Mouse (Mus musculus) liver, embryonic 11.5 days (tissue): ENCODE data around the gene Notch1. TPM values are rescaled to one million over a fixed set of nuclear protein-coding genes. Genes with fewer than 3 reads are reported as not detected.

Experiments
- ATAC-seq: fragments of 200-750 bp; cut with Nextera tagmentation; replicated peaks from 2 replicates; pipeline ENCODE4 v1.8.0; 2017; ENCODE audit warnings: moderate number of reproducible peaks, mild to moderate bottlenecking, moderate TSS enrichment, moderate library complexity; ENCODE audit not compliant: low FRiP score
- DNase-seq: peaks from one replicate; pipeline ENCODE4 v3.0.0-alpha.2; 2017; ENCODE audit warnings: low spot score
- H3K27ac ChIP-seq: fragments of 300-500 bp; sonication (generic); 2 replicates; pipeline ENCODE4 v1.5.1; 2014; ENCODE audit warnings: mild to moderate bottlenecking, low read depth, low read length, control low read depth
- H3K27me3 ChIP-seq: fragments of 300-500 bp; sonication (generic); replicated peaks from 2 replicates; pipeline ENCODE4 v1.6.1; 2014; ENCODE audit warnings: low read length, mixed read lengths; ENCODE audit not compliant: control insufficient read depth, insufficient read depth
- H3K36me3 ChIP-seq: fragments of 300-500 bp; sonication (generic); 2 replicates; pipeline ENCODE4 v1.6.1; 2014; ENCODE audit warnings: mild to moderate bottlenecking, low read length, moderate library complexity, mixed read lengths; ENCODE audit not compliant: control insufficient read depth, insufficient read depth
- H3K4me1 ChIP-seq: fragments of 300-500 bp; sonication (generic); replicated peaks from 2 replicates; pipeline ENCODE4 v1.6.1; 2014; ENCODE audit warnings: low read length, mixed read lengths; ENCODE audit not compliant: control insufficient read depth, insufficient read depth
- H3K4me2 ChIP-seq: fragments of 300-500 bp; sonication (generic); 2 replicates; pipeline ENCODE4 v1.6.1; 2014; ENCODE audit warnings: mild to moderate bottlenecking, control low read depth, moderate library complexity
- H3K4me3 ChIP-seq: fragments of 300-500 bp; sonication (generic); 2 replicates; pipeline ENCODE4 v1.5.1; 2014; ENCODE audit warnings: low read depth, low read length, control low read depth
- H3K9ac ChIP-seq: fragments of 300-500 bp; sonication (generic); 2 replicates; pipeline ENCODE4 v1.6.1; 2014; ENCODE audit warnings: low read depth, low read length, control low read depth
- H3K9me3 ChIP-seq: fragments of 300-500 bp; sonication (generic); 2 replicates; pipeline ENCODE4 v1.6.1; 2016; ENCODE audit warnings: low read length, inconsistent platforms, mixed read lengths; ENCODE audit not compliant: control insufficient read depth
- WGBS: fragments of 180-500 bp; shearing (Covaris S2); extraction: QIAGEN DNeasy Blood & Tissue Kit; methylation state at CpG from one replicate; pipeline ENCODE4 v1.1.7; 2014; 5-methylcytosine and 5-hydroxymethylcytosine counted together
- polyA plus RNA-seq: library from polyadenylated mRNA; unstranded; fragments of >200 nt; fragmentation: Nextera tagmentation; extraction: Ambion mirVana; gene quantifications from 2 replicates; pipeline ENCODE4 v1.2.1, GENCODE M21; 2014

Notch1 gene
- polyA plus RNA-seq, 1 experiment from 2014 or later: 7.1 TPM

DNA sequence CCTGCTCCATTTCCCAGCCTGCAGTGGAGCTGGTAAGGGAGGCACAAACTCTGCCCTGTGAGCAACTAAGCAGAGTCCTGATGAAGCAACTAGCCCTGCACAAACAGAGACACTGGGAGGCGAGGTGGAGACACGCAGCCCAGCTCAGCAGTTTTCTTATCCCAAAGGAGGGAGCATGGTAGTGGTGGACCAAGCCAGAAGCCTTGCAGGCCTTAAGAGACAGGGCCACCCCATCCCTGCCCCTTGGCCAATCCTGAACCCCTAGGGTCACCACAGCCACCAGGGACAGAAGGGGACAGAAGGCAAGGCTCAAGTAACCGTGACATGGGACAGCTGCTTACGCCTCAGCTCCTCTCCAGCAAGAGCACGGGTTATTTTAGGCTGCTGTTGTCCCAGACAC, 54.8 kb downstream of the Notch1 start:
- 85% methylated on average over 5 of the region's 5 CpGs for WGBS
- ATAC-seq (no peak), DNase-seq (no peak)
- peaks cover 11% of the 10 kb centered on the region for H3K4me1 ChIP-seq
- no peaks in the 10 kb centered on the region for H3K27me3 ChIP-seq
- H3K9ac ChIP-seq: no peak overlapping the region
- H3K27ac ChIP-seq: no peak overlapping the region
- H3K4me2 ChIP-seq: no peak overlapping the region
- peaks cover 24% of the 10 kb centered on the region for H3K36me3 ChIP-seq
- no peak overlapping the region for H3K4me3 ChIP-seq
- no peaks in the 10 kb centered on the region for H3K9me3 ChIP-seq

DNA sequence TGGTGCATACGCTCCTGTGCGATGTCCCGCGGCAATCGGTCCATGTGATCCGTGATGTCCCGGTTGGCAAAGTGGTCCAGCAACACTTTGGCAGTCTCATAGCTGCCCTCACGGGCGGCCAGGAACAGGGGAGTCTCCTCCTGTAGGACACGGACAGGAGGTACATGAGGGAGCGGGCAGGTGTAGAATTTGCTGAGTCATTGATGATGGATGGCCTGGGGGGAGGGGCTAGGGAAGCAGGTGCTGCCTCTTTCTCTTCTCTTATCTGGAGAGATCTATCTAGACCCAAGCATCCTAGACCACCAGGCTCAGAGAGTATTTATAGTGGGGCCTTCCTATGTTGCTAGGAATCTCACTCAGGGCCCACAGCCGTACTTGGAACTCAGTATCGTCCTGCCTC, 55.6 kb downstream of the Notch1 start:
- H3K27me3 ChIP-seq: no peaks in the 10 kb centered on the region
- no peak overlapping the region for H3K4me2 ChIP-seq
- WGBS: 88% methylated on average over 13 of the region's 13 CpGs
- DNase-seq: no peak
- no peaks in the 10 kb centered on the region for H3K9me3 ChIP-seq
- peaks cover 11% of the 10 kb centered on the region for H3K4me1 ChIP-seq
- H3K4me3 ChIP-seq: no peak overlapping the region
- no peak for ATAC-seq
- H3K36me3 ChIP-seq: peaks cover 24% of the 10 kb centered on the region
- no peak overlapping the region for H3K9ac ChIP-seq
- H3K27ac ChIP-seq: no peak overlapping the region

DNA sequence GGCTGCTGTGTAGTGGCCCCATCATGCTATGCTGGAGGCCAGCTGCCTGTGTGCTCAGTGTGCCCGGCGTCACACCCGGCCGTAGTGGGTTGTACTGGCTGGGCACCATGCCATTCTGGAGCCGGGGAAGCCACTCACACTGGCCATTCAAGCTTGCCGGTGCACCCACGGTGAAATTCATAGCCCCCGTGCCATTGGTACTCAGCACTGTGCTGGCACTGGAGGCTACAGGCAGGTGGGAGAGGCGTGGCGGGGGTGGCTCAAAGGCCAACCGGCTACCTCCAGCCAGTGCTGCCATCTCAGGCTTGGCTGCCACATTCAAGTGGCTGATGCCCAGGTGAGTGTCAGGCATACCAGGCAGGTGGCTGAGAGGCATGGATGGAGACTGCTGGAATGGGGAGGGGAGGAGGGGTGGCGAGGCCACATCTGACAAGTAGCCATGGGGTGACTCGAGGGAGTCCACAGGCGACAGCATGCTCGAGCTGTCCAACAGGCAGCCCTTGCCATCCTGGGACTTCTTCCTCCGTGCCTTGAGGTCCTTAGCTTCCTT, 56.3 kb downstream of the Notch1 start:
- Histone ChIP-seq H3K36me3 (peaks cover 22% of the 10 kb centered on the region), H3K9ac (no peak overlapping the region), H3K4me3 (no peak overlapping the region), H3K27ac (no peak overlapping the region), H3K4me2 (no peak overlapping the region), H3K9me3 (no peaks in the 10 kb centered on the region), H3K27me3 (no peaks in the 10 kb centered on the region), H3K4me1 (peaks cover 11% of the 10 kb centered on the region)
- DNase-seq (no peak), ATAC-seq (no peak)
- 91% methylated on average over 16 of the region's 16 CpGs for WGBS

DNA sequence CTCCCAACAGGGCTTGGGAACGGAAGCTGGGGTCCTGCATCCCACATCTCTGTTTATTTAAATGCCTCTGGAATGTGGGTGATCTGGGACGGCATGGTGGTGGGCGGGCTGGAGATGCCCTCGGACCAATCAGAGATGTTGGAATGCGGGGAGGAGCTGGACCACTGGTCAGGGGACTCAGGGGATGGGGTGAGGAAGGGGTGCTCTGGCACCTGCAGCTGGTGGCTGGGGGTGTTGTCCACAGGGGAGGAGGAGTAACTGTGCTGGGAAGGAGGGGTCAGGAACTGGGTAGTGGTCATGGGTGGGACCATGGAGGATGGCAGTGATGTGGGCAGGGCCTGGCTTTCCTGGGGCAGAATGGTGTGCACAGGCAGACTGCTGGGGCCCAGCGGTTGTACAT, 57.0 kb downstream of the Notch1 start:
- WGBS: 51% methylated on average over 6 of the region's 6 CpGs
- peaks cover 20% of the 10 kb centered on the region for H3K36me3 ChIP-seq
- H3K9me3 ChIP-seq: no peaks in the 10 kb centered on the region
- no peaks in the 10 kb centered on the region for H3K27me3 ChIP-seq
- peaks cover 11% of the 10 kb centered on the region for H3K4me1 ChIP-seq
- H3K27ac ChIP-seq: no peak overlapping the region
- H3K9ac ChIP-seq: no peak overlapping the region
- no peak overlapping the region for H3K4me2 ChIP-seq
- DNase-seq (no peak), ATAC-seq (peak; percentile 40; the same call in 1 of the 2 replicates)
- no peak overlapping the region for H3K4me3 ChIP-seq

DNA sequence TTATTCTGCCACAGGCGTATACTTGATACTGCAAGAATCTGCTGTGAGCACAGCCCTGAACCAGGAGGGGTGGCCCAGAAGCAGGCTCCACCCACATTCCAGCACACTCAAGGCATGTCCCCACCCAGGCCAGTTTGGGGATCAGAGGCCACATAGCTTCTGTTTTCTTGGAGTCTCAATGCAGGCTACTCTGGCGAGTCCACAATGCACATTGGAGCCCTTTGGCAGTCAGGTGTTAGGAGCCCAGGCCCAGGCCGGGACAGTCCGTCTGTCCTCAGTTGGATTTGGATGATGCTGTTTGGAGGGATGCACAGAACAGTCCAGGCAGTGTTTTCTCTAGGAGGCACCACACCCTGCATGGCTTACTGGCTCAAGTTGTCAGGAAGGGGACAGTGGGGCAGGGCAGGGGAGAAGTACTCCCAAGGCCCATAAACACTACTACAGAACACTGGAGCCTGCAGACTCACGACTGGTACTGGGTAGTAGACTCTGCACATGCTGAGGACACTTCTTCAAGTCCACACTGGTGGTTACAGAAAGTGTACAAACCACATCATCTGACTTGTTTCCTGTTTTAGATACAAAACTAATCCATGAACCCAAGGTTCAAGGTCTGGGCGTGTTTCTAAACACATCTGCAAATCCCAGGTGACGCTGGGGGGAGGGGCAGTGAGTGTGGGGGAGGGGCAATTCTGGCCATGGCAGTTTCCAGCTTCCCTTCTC, 57.9 kb downstream of the Notch1 start:
- peak; percentile 48 for DNase-seq
- H3K9ac ChIP-seq: no peak overlapping the region
- no peaks in the 10 kb centered on the region for H3K9me3 ChIP-seq
- H3K4me2 ChIP-seq: no peak overlapping the region
- WGBS: 42% methylated on average over 7 of the region's 7 CpGs
- ATAC-seq: peak; percentile 52; the same call in 1 of the 2 replicates
- peaks cover 17% of the 10 kb centered on the region for H3K36me3 ChIP-seq
- H3K4me1 ChIP-seq: peaks cover 11% of the 10 kb centered on the region
- H3K27me3 ChIP-seq: no peaks in the 10 kb centered on the region
- H3K27ac ChIP-seq: peak overlapping the region; percentile 60
- H3K4me3 ChIP-seq: no peak overlapping the region

DNA sequence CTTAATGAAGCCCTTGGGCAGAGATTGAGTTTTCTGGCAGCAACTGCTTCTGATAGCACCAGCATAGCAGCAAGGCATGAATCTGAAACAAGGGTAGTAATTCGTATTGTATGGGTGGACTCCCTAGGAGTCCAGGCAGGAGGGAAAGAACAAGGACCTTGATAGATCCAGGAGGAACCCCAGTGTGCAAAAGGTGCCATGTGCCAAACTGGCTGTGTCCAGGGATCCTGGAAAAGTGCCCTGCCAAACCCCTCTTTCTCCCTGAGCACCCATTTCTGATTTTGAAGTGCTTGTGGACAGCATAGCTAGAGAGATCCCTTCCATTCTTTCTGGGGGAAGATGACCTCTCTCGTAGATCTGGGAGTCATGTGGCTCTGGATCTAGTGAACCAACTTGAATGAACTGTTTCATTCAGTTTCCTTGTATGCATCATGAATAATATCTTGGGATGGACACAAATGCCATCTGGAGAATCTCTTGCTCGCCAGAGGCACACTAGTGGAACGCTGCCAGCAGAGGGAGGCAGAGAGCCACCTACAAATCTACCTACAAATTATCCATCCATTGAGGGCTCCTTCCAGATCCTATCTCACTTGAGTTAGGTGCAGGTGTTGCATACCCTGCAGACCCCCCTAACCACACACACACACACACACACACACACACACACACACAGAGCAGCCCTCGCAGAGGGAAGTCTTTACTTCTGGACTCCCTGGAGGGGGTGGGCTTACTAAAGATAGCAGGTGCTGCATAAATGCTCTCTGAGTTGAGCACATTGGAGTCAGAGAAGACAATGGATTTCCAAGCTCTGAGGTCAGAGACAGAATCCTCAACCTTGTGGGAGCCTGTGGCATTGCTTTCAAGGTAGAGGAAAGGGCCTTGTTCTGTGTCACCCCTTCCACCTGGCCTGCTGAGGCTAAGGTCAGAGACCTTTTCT, 67.1 kb downstream of the Notch1 start:
- Histone ChIP-seq H3K4me2 (no peak overlapping the region), H3K9ac (no peak overlapping the region), H3K27me3 (no peaks in the 10 kb centered on the region), H3K27ac (no peak overlapping the region), H3K4me3 (no peak overlapping the region), H3K36me3 (no peaks in the 10 kb centered on the region; the same call in 1 of the 2 replicates), H3K9me3 (no peaks in the 10 kb centered on the region), H3K4me1 (peaks cover 14% of the 10 kb centered on the region)
- ATAC-seq: no peak
- 20% methylated on average over 5 of the region's 5 CpGs for WGBS
- peak; percentile 53 for DNase-seq

DNA sequence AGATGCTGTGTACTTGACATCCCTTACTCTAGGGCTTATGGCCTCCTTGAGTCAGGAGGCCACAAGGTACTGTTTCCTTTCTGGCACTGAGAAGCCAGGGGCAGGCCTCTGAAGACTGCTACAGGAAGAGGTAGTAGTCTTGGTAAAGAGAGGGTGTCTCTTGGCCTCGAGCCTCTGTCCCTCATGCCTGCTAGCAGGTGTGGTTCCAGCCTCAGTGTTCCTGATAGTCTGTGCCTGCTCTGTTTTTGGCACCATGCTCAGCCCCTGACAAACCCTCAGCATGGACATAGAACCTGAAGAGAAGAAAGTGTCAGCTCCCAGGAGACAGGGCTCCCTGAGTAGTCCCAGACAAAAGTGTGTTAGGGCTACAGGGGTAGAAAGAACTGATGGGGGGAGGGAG, 69.0 kb downstream of the Notch1 start:
- Histone ChIP-seq H3K27me3 (no peaks in the 10 kb centered on the region), H3K4me1 (peaks cover 27% of the 10 kb centered on the region), H3K4me3 (no peak overlapping the region), H3K27ac (no peak overlapping the region), H3K4me2 (peak overlapping the region; percentile 89), H3K9ac (no peak overlapping the region), H3K36me3 (no peaks in the 10 kb centered on the region; the same call in 1 of the 2 replicates), H3K9me3 (no peaks in the 10 kb centered on the region)
- 50% methylated on average over 1 of the region's 1 CpGs for WGBS
- no peak for DNase-seq
- ATAC-seq: no peak

DNA sequence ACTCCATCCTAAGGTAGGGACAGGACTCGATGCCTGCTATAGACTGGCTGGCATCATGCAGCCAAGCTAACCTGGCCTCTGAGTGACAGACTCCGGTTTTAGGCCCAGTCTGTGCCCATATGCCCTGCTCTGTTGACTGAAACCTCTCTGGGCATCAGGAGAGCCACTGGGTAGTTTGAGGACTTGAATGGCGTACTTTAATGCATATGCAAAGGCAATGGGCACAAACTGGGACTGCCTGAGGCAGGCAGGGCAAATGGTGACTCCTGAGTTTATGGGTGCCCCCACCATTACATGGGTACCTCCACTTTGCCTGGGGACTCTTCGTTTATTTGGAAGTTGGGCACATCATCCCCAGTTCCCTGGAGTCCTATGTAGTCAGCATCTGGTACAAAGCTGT, 69.8 kb downstream of the Notch1 start:
- H3K4me1 ChIP-seq: peaks cover 27% of the 10 kb centered on the region
- ATAC-seq (no peak), DNase-seq (no peak)
- peak overlapping the region; percentile 89 for H3K4me2 ChIP-seq
- H3K27ac ChIP-seq: peak overlapping the region; percentile 78; the same call in 1 of the 2 replicates
- WGBS: 73% methylated on average over 4 of the region's 4 CpGs
- peak overlapping the region; percentile 74 for H3K9ac ChIP-seq
- no peaks in the 10 kb centered on the region for H3K9me3 ChIP-seq
- H3K4me3 ChIP-seq: peak overlapping the region; percentile 85
- H3K36me3 ChIP-seq: peaks cover 1% of the 10 kb centered on the region
- no peaks in the 10 kb centered on the region for H3K27me3 ChIP-seq
